Mouse (Mus musculus) lung, postnatal 10 days (tissue): ENCODE data around the gene Kcnj14.

ENCODE experiments used
- DNase-seq: peaks from one replicate; pipeline ENCODE4 v3.0.0; 2021

Kcnj14 gene

DNA sequence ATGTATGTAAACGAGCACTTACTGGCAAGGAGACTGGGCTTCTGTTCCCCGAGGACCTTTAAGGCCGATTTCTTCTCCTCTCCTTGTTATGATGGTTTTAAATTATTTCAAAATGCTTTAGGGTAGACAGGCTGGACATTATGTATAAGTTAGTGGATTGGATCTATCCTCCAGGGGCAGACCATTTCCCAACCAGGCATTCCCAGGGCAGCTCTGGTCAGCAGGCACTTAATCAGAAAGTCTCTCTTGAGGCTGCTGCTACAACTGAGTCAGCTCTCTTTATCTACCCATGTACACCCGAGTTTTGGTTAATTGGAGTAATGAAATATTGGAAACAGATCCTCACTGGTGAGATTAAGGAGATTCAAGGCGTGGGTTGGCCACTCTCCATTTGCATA is 6.5 kb upstream of the Kcnj14 start:
- no peak for DNase-seq

DNA sequence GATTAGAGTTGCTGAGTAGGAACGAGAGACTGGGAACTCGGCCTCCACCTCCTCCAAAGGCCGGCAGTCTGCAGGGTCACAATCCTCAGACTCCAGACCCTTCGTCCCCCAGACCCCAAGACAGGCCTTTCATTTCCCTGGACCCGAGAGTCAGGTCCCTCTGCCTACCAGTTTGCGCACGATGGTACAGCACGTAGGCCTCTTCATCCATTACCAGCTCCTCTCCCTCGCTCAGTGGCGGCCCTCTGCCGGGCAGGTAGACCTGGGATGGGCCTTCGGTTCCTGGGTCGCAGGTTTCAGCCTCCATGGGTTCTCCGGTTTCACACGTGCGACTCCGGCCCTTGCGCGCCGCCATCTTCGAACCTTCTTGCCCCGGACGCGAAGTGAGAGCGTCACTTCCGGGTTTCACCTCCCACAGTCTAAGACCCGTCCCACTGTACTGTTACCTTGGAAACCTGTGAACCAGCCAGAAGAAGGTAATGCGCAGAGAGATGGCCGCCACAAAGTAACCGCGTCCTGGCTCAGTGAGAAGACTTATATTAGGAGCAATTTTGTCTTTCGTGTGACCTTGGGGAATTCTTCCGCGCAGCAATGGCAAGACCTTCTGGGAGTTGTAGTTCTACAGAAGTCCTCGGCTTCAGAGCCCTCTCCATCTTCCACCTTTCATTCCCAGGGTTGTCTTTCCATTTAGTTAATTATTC is 6.0 kb upstream of the Kcnj14 start, which contains the start of gene Grwd1:
Gene Grwd1 (minus strand): TSS at position 518 of the 701 bp plus-strand sequence.
- peak; percentile 89 for DNase-seq

DNA sequence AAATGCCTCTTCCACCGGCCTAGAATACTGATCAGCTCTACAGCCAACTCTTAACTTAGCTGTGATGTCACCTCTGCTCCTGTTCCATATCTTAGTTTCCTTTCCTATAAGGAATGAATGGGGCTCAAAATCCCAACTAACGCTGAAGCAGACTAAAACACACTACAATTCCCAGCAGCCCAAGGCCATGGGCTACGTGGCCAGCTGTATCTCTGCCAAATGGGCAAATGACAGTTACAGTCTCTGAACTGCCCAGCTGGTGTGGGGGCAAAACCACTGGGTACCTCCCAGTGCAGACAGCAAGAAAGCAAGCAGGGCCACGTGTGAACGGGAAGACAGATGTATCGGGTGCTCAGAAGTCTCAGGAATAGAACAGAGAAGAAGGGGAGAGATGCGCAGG is 2.0 kb upstream of the Kcnj14 start:
- DNase-seq = no peak

DNA sequence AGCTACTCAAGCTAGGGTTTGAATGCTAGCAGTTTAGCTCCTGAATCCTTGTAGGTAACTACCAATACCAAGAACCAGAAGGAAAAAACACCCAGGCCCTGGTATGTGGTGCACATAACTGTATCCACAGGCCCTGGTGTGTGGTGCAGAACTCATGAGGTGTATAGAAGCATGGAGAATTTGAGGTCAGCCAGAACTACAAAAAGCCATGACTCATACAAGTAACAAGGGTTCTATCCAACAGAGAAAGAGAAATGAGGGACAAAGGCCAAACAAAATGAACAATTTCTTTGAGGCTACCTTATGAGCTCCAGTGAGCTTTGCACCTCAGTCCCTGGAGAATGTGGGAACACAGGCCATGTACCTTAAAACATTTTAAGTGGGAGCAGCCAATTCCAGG is 3.7 kb downstream of the Kcnj14 start:
- DNase-seq = no peak

DNA sequence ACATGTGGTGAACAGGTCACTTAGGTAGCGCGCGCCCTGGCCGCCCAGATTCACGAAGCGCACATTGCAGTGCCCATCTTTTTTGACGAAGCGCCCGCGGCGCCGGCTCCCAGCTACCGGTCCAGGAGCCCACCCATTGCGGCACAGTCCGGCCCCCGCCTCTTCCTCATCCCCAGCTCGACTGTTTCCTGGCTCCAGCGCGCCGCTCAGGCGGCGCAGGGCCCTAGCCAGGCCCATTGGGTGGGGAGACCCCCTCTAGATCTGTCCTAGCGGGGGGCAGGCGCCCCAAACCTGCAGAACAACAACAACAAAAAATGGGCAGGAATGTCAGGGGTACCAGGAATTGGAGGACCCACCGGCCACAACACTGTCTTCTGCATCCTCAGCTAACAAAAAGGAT is 4.7 kb downstream of the Kcnj14 start:
- DNase-seq = no peak

DNA sequence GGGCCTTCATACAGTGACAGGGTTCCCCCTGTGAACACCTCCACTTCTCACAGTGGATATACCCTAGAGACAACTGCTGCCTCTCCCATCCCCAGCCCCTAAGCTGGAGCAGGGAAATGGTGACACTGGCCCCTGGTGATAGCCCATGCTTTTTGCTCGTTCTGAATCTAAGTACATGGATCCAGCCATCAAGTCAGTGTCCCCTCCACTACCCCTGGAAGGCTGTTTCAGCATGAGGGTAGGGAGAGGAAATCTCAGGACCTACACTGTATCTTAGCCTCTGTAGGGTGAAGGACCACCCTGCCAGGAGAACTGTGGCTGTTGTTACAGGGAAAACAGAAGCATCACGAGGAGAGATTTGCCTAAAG is 8.6 kb downstream of the Kcnj14 start:
- DNase-seq = no peak

DNA sequence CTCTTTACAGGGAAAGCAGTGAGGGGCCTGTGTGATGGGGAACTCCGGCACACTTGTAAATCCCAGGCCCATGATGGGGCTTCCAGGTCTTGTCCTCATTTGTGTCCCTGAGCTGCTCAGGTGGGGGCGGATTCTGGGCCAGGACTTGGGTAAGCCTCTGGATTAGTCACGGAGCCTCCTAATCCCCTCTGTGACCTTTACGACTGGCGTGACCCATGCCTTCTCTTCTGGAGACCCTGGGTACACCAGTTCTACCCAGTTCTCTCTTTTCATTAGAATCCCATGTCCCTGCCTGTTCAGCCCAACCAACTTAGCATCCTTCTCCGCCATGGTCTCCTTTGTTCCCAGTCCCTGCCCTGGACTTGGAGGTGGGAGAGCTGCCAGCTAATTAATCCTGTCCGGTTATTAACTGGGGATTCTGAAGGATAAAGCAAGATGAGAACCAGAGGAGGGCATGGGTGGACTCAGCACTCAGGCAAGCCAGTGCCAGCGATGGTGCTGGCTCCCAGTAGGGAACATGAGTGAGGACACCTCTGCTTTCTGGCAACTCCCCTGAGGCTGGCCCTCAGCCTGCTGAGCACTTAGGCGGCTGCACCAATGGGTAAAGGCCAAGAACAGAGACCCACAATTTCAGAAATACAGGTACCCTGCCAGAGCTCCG is 9.1 kb downstream of the Kcnj14 start:
- DNase-seq = no peak

DNA sequence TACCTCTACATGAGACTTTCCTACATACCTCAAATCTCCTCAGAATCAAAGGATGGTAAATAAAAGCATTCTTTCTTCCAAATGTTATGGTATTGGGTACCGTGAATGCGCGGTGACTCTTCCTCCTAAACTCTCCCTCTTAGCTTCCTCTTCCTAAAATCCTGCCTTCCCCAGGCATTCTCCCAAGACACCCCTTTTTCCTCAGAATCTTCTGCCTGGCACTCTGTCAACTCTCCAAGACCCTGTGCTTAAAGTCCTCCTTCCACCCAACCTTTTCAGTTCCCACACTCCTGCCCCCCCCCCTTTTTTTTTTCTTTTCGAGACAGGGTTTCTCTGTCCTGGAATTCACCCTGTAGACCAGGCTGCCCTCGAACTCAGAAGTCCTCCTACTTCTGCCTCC is 9.7 kb downstream of the Kcnj14 start:
- no peak for DNase-seq

DNA sequence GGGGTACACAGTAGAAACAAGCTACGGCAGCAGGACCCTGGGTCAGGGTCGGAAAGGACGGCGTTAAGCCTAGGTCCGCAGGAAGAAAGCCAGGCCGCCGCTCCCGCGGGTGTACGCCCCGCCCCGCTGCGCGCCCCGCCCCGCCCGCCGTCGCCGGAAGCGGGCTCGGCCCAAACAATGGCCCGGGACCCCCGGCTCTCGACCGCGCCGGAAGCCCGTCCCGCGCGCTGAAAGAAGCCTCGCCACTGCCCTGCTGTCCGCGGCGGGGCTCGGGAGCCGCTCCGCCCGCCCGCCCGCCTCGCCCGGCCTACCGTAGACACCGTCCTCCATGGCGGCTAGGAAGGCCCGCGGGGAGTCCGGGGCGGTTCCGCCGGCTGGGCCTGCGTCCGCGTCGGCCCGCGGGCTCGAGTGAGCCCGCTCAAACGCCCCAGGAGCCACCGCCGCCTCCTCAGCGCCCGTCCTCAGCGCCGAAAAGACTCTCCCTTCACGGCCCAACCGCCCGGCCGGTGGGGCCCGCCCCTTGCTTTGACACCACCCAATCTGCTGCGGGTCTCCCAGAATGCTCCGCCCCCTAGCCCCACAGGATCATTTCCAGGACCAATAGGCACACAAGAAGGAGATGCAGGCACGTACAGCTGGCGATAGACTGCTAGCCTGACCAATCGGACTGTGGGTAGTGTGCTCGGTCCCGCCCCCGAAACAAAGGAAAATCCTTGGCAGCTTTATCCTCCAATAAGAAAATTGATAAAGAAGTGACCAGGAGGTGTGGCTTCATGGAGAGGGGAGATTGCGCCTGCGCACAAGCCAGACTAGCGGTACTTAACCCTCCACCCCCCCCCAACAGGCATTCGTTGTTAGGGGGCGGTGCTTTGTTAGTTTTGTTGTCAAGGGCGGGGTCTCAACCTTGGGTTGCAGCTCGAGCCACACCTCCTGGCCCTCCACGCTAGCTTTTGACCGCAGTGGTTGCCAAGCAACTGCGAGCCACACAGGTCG is 10.5 kb downstream of the Kcnj14 start, which contains the start of gene Cyth2:
Gene Cyth2 (minus strand): TSS at position 795 of the 993 bp plus-strand sequence.
- peak; percentile 100 for DNase-seq

DNA sequence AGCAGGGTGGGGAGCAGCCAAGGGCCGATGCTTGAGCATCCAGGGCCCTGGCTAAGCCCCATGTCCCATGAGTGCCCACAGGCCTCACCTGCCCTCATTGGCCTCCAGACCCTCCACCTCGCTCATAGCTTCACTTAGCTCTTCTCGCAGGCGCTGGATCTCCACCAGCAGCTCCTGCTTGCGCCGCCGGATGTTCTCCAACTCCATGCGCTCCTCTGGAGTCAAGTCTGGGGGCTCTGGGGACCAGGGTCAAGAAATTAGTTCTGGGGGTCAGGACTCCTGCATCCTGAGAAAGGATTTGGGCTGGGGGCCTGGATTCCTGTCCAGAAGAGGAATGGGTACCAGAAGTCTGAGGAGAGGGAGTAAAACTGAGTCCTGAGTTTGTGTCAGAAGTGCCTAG is 11.7 kb downstream of the Kcnj14 start:
- no peak for DNase-seq

DNA sequence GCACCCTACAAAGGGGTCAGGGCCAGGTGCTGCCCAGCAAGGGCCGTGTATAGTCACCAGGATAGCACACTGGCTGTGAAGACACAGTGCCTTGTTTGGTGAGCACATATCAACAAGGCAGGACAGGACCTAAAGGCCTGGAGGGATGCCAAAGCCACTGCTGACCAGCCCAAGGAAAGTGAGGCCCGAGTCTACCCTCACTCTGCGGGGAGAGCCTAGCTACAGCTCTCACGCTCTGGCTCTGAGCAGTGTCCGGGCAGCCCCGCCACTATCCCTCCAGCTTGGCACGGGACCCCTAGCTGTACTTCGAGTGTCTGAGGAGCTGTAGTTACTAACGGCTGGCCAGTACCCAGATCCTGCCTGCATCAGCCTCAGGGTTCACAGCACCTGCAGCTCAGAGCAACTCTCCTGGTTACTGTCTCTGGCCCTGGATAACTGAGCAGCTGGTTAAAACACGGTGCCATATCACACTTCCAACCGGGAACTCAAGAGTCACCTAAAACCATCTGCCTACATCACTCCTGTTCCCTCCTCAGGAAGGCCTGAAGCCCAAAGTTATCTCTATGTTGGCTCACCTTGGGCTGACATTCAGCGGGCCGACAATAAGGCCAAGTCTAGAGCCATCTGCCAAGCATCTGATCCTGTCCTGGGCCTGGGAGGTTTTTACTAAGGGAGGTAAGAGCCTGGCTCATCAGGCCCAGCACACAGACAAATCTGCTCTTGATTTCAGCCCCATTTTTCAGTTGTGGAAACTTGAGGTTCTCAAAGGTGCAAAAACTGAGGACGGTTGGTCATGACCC is 15.1 kb downstream of the Kcnj14 start:
- no peak for DNase-seq

DNA sequence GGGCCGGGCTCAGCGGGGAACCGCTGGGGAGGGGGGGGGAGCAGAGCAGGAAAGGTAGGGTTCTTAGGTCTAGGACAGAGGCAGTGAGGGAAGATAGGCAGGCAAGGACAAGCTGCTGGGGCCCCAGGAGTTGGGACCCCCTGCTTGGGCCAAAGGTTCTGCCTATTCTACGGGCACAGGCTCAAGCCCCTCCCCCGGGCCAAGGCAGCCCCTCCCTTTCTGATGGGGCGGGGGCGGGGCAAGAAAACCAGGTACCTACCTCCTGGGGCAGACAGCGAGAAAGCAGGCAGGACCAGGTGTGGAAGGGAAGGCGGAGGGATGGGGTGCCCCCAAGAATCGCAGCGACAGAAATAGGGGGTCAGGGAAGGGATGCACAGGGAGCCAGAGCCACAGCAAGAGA is 16.1 kb downstream of the Kcnj14 start:
- DNase-seq = no peak

DNA sequence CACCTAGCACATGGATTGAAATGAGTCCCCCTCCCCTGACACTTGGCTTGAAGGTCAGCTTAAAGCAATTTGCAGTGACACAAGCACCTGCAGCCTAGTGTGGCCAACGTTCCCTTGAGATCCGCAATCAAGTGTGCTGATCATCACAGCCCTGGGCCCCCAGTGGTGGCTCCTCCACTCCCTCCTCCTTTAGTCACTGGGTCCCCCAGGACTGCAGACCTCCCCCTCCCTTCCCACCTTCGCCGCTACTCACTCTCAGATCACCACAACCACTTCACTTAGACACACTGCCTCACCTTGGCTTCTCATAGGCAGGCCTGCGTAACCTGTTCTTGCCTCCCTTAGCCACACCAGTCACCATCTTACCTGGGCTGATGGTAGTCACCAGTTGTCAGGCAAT is 18.6 kb downstream of the Kcnj14 start:
- DNase-seq = no peak

DNA sequence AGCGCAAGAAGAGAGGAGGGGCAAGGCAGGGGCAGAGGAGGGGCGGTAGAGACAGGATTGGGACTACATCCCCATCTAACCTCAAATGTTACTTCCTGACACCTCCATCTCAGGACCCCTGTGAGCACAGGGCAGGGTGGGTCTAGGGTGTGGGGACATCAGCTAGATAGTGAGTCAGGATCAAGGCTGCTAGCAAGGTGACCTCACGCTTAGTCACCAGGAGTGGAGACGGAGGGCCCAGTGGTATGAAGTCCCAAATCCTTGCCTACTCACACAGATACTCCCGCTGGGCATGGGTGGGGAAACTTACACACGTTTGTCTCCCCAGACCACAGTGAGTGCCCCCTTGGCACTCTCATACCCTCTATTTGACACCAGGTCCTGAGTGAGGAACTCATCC is 22.0 kb downstream of the Kcnj14 start:
- no peak for DNase-seq

DNA sequence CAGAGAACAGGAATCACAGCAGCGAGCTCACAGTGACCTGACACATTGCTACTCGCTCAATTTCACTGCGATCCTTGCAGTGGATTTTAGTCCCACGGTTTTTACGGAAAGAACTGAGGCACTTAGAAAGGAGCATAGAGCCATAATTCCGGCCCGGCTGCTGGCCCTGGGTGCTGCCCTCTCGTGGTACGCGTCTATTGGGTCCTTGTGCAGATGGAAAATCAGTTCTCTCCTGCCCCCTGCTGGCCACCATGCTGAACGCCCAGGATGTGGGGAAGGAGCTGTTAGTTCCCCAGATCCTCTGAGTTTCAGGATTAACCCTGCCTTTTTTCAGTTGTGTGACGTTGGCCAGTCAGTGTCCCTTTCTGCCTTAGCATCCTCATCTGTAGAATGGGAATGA is 23.2 kb downstream of the Kcnj14 start:
- DNase-seq = peak; percentile 95

DNA sequence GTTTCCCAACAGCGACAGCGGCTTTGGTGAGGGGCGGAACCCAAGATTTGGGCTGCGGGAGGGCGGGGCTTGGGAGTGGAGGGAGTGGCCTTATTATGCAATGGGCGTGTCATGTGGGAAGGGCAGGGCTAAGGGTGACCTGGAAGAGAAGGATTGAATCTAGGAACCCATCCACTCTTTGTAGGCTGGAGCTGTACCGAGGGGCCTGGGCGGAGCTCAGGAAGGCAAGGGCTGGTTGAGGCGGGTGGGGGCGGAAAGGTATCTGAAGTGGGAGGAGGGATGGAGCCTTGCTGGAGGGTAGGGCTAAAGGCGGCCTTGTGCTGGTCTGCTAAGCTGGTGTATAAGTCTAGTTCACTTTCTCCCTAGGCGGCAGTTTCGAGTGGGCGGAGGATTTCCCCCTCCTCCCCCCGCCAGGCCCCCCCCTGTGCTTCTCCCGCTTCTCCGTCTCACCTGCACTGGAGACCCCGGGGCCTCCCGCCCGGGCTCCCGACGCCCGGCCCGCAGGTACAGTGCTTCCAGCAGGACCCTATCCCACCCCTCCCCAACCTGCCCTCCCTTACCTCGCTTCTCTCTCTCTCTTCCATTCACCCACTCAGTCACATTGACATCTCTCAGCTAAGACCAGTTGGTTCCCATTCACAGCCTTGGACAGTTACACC is 23.9 kb downstream of the Kcnj14 start:
- DNase-seq = peak; percentile 64

DNA sequence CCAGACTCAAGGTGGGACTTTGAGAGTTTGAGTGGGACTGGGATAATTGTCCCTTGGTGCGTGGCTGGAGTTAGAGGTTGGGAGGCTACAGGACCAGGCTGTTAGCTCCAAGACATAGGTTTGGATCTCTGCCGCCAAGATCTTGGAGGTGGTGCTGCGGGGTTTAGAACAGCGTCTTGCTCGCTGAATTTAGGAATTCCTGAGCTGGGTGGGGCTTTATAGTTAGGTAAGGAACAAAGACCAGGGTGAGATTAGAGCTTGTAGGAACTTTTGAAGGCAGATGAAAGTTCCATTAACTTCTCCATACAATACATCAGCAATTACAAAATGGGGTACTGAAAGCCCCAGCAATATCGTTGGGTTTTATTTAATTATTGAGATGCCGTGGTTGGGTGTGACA is 24.6 kb downstream of the Kcnj14 start:
- no peak for DNase-seq

DNA sequence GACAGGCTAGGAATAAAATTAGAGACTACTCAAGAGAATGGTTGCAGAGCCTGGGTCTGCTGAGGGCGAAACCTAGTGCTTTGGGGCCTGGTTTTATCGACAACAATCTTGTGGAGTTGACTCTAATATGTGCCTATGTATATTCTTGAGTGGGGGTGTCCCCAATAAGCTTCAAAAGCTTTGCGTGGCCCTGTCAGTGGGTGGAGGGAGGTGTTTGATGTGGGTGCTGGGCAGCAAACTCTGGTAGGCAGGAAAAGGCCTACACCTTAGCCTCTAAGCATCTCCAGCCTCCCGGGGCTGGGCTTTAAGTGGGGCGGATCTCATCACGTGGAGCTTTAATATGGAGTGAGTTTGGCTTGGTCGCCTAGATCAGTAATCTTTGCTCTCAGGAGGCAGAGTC is 25.7 kb downstream of the Kcnj14 start:
- DNase-seq = no peak

DNA sequence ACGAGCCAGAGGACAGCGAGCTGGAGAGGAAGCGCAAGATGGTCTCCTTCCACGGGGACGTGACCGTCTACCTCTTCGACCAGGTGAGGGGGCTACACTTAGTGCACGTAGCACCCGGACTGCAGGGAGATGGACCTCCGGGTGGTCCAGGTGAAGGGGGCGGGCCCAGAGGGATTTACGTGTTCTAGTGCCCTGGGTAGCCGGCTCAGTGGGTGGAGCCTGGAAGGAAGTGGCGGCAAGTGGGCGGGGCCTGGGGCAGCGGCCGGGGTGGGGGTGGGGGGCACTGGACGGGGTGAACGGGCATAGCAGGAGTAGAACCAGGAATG is 26.1 kb downstream of the Kcnj14 start:
- DNase-seq = peak; percentile 52

DNA sequence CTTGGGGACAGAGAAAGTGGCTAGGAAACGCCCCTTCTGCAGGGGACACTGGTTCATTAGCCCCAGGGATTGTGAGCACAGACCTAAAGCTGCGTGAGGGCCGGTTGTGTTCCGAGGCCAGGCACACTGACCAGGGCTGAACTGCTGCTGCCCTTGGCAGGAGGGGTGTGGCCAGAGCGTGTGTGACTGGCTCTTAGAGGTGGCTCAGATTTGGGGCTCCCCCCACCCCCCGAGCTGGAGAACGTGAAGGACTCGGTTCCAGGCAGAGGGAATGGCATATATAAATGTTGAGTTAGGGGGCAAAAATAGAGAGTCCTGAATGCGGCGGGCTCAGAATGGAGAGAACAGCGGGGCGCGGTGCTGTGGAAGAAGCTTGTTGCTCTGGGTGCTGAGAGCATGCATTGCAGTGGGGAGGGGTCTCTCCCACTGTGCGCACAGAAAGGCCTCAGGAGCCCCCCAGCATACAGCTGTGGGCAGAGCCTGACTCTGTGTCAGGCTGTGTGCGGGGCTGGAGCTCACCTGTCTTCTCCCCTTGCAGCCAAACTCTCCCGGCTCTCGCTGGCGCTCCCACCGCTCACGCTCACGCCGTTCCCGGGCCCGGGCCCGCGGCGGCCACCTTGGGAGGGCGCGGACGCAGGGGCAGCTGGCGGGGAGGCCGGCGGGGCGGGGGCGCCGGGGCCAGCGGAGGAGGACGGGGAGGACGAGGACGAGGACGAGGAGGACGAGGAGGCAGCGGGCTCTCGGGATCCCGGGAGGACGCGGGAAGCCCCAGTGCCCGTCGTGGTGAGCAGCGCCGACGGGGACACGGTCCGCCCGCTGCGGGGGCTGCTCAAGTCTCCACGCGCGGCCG is 26.7 kb downstream of the Kcnj14 start:
- no peak for DNase-seq

DNA sequence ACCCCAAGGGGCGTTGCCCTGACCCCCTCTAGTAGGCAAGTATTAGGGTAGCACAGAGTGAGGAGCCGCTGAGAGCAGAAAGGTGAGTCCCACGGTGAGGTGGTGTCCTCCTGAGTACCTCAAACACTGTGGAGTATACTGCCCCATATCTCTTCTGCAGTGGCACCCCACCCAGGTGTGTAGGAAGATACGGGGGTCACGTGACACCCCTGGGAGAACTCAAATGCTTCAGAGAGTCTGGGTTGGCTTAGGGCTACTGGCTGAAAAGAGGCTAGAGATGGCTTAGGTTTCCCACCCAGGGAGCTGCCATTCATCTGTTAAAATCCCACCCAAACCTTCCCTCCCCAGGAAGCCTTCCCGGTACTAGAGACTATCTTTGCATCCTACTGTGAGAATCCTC is 27.6 kb downstream of the Kcnj14 start:
- DNase-seq = no peak
